Mouse (Mus musculus) gastrocnemius, postnatal 36 days (tissue): ENCODE results near the gene Gm8247. TPM values are rescaled to one million over a fixed set of nuclear protein-coding genes. Genes with fewer than 3 reads are reported as not detected.
"Not testable (repeated sequence)": the region's sequence is repeated elsewhere in the genome, so short reads cannot be mapped to it uniquely, and the experiment has no call there.

Experiments used
- DNase-seq, 2 experiments: peaks; one replicate each; pipeline ENCODE4 v3.0.0; 2022
- intact Hi-C: fragments of 180-260 bp; cut with DNase I; formaldehyde crosslinking; loops from one replicate; pipeline ENCODE4 v1.15.1; 2025
- long read RNA-seq, 2 experiments: library from polyadenylated mRNA; stranded (forward); transcript quantifications; one replicate each; pipeline ENCODE4 v2.0.0; 2021
- total RNA-seq, 2 experiments: library from RNA; stranded (reverse); gene quantifications; 2 replicates each; pipeline ENCODE4 v1.2.3; 2021

Gm8247 gene
- total RNA-seq, result not detected
- long read RNA-seq, experiment 1, result 0 reads
- long read RNA-seq, experiment 2, result 0 reads

DNA sequence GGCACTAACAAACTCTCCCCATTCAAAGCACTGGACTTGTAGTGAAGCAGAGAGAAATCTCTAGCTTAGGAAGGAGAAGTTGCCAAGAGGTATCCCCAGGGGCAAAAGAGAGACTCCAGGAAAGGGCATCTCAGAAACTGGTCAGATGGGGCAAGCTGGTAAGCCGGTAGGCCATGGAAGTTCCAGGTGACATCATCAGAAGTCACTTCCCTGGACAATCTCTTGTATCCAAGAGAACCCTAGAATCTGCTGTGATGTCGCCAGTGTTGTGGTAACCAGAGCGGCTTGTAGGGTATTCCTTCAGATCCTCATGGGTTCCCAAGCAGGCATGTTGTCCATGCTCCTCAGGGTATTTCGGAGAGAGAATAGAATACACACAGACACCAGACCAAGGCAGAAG, at the start of gene Gm8247:
Gene Gm8247, plus strand, starts transcription at position 301 of the 400 bp plus-strand sequence.
- DNase-seq, intact Hi-C loops: not testable (repeated sequence)

DNA sequence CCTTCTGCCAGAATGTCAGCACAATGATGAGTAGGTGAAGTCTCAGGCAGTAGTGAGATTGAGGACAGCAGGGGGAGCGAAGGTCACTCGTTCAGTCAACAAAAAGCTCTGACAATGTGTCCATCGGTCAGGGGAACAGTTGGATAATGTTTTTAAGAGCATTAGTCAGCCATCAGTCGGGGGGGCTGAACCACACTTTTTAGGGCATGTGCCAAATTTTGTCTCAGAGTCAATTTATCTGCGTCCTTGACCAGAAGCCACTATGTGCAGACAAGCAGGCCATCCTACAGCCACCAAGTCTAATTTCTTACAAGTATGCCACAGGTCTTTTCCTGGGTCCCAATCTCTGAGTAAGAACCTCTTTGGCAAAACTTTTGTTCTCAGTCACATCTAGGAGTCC, 35.0 kb upstream of the Gm8247 start:
- DNase-seq, intact Hi-C loops: not testable (repeated sequence)

DNA sequence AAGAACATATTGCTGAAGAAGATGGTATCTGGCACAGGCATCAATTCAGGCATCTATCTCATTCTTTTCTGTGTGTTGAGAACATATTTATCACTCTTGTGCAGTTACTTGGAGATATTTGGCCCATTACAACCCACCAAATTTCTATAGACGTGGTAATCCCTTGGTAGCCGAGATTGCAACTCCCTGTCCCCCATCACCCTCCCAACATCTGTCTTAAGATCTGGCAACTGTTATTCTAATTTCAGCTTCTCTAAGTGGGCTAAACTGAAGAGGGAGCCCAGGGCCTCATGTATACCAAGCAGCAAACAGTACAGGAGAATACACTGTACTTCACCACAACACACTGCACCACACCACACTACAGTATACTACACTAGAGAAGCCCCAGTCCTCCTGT, 8.8 kb downstream of the Gm8247 start:
- DNase-seq, intact Hi-C loops: not testable (repeated sequence)

DNA sequence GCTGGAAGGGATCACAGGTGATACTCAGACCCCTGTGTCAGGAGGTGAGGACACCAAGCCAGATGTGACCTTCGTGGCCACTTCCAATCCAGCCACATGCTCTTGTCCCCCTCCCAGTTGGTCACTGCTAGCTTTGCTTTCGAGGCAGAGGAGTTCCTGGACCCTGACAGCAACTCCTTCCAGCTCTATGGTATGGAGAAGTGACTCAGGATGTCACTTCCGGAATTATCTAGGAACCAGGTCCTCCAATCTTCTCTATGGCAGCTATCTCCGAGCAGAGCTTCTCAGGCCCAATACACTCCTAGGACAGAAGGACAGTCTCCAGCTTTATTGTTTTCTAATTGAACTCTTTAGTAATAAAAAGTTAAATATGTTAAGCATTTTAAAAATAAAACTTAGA, 44.8 kb downstream of the Gm8247 start, which contains the start of gene Gm5624:
Gene Gm5624, minus strand, starts transcription at position 202 of the 400 bp plus-strand sequence.
- intact Hi-C loops, DNase-seq: not testable (repeated sequence)

Other genes starting within 250 kb of the Gm8247 start
- not detected for gene Gm5930, start 244.6 kb upstream of the Gm8247 start, total RNA-seq
- not detected for gene Gm8229, start 217.8 kb upstream of the Gm8247 start, total RNA-seq
- gene Gm3371, start 172.5 kb upstream of the Gm8247 start, total RNA-seq, result not detected
- not detected for gene Gm8232, start 149.5 kb upstream of the Gm8247 start, total RNA-seq
- gene BC061237, start 90.7 kb upstream of the Gm8247 start, total RNA-seq, result not detected
- not detected for gene Gm17093, start 64.9 kb upstream of the Gm8247 start, total RNA-seq
- gene Gm5624, start 44.8 kb downstream of the Gm8247 start, total RNA-seq, result not detected
- not detected for gene Gm8257, start 123.3 kb downstream of the Gm8247 start, total RNA-seq
- not detected for gene Gm8267, start 167.2 kb downstream of the Gm8247 start, total RNA-seq